Mouse (Mus musculus) spleen, adult 12 weeks (tissue): Measurements from ENCODE around the gene Gm28551.
"Not testable (repeated sequence)": the region's sequence is repeated elsewhere in the genome, so short reads cannot be mapped to it uniquely, and the experiment has no call there.

Source experiments
- DNase-seq: peaks from one replicate; pipeline ENCODE4 v3.0.0; 2022; ENCODE audit warnings: low spot score

Gene Gm28551

DNA sequence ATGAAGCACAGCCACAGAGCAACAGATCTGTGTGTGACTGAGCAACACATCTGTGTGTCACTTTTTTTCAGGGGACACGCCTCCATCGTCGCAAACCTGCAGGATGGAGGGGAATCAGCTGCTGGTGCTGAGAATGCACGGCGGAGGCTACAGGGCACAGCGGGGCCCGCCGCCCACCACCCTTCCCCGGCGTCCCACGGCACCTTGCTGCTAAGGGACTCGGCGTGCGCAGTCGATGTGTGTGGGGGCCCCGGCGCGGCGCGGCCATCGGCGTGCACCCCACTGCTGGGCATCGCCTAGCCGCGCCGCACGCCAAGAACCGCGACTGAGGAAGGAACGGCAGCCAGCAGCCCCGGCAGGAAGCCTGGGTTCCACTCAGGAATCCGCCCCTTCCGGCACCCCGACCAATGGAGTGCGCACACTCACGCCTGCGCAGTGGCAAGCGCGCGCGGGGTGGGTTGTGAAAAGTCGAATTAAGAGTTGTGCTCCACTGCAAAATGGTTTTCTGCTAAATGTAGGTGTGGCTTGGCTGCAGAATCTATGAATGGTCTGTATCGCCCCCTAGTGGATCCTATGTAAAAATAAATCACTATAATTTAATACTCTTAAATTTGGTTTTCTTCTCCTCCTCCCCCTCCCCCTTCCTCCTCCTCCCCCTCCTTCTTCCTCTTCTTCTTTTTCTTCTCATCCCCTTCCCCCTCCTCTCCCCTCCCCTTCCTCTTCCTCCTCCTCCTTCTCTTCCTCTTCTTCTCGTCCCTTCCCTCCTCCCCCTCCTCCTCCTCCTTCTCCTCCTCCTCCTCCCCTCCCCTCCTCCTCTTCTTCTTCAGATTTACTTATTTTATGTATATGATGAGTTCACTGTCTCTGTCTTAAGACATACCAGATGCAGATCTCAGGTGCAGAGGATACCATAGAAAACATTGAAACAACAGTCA is at the start of gene Gm28551, which contains the start of the genes Asdurf and Asnsd1:
Gene Gm28551, minus strand, starts transcription at position 341 of the 935 bp plus-strand sequence.
Gene Asdurf, minus strand, starts transcription at position 293 of the 935 bp plus-strand sequence.
Gene Asnsd1, minus strand, starts transcription at position 426 of the 935 bp plus-strand sequence.
- peak; percentile 99 for DNase-seq

DNA sequence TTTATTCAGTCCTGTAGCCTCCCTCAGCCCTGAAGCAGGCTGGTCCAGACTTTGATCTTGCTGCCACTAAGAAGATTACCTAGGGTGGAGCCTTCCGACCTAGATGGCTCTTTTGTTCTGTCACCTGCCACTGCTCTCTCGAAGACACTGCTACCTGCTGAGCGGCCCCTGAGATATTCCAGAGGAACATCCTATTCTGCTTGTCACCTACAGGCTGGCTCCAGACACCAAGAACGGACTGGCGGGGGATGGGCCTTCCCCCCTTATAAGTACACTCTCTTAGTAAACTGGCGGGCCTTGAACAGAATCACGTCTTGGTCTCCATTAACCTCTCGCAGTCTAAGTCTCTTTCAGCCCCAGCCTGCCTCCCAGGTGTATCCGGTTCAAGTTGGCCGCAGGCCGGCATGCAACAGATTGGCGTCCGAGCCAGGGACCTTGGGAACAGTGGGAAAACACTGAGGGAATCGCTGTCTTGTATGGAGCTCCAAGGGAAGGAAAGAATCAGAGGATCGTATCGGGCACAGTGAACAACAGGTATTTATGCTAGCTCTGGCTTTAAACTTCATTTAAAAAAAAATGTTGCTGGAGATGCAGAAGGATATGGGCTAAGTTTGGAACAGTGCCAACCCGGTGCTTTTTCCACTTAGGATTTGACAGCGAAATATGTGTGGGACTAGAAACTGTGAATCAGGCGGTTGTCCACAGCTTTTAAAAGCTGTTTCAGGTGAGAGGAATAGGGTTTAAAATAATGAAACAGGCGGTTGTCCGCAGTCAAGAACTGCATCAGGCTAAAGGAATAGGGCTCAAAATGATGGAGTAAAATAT is 41.7 kb upstream of the Gm28551 start:
- not testable (repeated sequence) for DNase-seq

DNA sequence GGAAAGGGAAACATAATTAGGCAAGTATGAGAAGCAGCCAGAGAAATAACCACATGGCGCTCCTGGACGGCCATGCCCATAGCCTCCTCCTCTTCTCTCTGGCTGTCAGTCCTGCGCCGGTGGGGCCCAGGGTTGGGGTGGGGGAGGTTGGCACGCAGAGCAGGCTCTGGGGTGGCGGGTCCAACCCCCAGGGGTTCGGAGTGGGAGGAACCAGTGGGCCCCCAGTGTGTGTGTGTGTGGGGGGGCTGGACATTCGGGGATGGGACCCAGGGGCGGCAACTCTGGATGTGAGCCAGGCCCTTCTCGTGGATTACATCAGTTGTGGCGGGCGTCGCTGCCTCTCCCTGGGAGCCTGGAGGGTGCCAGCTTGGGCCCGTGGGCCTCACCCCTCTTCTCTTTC is 36.3 kb upstream of the Gm28551 start:
- DNase-seq: no peak

DNA sequence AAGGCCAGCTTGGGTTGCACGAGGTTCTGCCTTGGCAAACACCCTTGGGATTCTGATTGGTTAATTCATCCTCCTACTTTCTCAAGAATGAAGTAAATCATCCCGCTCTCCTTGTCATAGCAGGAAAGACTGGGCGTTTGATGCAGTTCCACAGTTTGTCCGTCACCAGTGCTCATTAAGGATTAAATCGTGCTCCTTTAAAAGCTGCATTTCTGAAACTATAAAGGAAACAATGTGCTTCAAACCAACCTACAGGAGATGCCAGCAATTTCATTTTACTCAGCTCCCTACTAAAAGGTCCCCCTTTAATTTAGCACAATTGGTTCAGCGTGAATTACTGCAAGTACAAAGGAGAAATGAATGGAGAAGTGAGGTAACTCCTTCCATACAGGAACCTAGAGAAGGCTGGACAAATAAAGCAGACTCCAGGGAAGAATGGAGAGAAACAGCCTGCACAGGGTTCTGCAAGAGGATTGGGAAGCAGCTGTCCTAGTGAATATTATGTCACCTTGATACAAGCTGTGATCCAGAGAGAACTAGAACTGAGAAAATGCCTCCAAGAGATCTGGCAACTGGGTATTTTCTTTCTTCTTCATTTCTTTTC is 31.7 kb upstream of the Gm28551 start:
- DNase-seq: no peak

DNA sequence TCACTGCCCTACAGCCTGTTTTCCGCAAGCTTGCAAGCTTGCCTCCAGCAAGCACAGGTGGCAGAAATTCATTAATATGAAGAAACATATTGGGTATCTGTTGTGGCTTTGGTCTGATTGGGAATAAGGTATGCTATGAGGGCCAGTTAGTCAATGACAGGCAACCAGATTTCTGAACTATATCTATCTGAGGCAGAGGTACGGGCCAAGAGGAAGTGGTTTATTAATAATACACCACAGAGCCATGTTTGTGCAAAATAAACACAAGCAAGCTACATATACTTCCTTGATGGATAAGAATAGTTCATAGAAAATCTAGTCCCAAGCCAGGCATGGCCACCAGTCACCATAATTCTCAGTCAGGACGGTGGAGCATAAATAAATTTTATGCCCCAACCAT is 25.3 kb upstream of the Gm28551 start:
- no peak for DNase-seq

DNA sequence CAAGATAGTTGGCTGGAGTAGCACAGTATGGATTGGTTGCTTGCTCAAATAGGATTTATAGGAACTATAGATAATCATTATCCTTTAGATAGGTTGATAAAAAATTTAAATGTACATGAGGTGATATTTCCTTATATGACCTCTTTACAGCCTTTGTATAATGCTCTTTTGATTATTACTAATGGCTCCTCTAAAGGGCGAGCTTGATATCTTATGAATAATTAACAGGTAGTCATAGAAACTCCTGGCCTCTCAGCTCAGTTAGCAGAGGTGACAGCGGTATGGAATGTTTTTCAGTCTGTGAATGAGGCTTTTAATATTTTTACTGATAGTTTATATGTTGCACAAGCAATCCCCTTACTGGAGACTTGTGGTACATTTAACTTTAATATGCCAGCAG is 23.5 kb upstream of the Gm28551 start:
- not testable (repeated sequence) for DNase-seq

DNA sequence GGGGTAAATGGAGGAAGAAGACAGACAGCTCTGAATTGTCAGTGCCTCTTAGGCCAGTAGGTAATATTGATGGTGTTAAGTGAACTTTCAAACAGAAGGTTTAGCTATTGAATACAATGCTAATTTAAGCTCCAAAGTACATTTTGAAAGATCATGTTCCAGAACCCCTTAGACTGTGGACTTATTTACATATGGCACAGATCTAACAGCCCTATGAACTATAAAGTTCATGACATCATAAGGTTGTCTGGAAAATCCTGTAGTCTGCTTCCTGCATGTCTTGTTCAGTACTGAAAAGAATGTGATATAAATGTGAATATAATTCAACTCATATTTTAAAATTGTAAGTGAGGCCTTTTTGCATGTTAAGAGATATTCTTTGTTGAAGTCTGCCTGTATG is 6.5 kb upstream of the Gm28551 start:
- DNase-seq: no peak

DNA sequence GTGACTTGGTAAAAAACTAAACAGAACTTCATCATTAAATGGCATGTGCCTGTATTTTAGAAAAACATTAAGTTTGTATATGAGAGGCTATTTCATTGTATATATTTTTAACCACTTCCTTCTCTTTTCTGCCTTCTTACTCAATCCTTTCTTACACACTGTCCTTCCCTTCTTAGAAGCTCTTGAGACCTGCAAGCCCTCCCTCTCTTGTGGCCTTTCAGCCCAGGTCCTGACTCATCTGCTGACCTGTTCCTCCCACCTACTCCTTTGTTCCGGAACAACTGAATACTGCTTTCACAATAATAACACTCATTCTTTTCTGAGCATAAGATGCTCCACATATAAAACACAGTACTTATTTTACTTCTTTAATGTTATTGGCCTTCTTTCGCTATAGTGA is 11.4 kb downstream of the Gm28551 start:
- DNase-seq: no peak

DNA sequence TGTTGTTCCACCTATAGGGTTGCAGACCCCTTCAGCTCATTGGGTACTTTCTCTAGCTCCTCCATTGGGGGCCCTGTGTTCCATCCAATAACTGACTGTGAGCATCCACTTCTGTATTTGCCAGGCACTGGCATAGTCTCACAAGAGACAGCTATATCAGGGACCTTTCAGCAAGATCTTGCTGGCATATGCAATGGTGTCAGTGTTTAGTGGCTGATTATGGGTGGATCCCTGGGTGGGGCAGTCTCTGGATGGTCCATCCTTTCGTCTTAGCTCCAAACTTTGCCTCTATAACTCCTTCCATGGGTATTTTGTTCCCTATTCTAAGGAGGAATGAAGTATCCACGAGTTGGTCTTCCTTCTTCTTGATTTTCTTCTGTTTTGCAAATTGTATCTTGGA is 15.1 kb downstream of the Gm28551 start:
- not testable (repeated sequence) for DNase-seq

DNA sequence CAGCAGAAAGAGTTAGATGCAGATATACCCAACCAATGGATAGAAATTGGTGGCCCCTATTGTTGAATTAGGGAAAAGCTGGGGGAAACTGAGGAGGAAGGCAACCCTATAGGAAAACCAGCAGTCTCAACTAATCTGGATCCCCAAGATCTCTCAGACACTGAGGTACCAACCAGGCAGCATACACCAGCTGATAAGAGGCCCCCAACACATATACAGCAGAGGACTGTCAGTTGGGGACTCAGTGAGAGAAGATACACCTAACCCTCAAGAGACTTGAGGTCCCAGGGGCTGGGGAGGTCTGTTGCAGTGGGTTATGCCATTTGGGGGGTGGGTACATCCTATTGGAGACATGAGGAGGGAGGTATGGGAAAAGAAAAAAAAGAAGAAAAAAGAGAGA is 17.0 kb downstream of the Gm28551 start:
- DNase-seq: no peak

DNA sequence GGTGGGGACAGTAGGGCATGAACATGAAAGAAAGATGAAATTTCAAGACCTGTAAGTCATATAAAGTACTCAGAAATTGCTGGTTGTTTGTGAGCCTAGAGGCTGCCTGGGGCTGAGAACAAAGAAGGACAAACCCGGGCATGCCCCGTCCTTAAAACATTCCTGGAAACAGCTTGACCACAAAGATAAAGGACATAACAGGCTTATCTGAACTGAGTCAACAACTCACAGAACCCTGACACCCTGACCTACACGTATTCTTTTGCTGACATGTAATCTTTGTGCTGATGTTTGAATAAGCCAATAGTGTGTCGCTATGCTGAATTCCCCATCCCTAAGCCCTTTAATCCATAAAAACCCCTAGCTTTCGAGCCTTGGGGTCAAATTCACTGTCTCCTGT is 18.9 kb downstream of the Gm28551 start:
- DNase-seq: not testable (repeated sequence)

DNA sequence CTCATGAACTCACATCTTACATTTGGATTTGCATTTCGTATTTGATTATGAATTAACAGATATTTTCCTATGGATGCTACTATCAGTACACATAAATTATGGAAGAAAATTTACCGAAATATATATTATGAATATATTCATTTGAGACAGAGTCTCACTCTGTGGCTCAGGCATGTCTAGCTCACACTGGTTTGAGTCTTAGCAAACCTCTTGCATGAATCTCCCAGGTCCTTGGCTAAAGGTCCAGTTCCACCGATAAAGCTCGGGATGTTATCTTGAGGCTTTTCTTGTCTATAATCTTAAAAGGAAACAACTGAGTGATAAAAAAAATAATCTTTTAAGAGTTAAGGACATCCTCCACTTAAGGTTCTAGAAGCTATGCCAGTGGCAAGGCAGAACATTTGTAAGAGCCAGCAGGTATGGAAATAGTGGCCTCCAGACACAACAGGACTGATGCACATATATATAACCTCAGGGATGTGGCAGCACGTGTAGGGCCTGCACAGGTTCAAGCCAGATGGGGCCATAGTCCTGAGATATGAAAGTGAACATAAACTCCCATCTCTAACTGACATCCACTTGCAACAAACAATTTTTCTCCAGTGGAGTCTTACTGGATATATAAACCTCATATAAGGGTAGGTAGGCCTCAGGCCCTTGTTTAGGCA is 27.5 kb downstream of the Gm28551 start:
- no peak for DNase-seq

DNA sequence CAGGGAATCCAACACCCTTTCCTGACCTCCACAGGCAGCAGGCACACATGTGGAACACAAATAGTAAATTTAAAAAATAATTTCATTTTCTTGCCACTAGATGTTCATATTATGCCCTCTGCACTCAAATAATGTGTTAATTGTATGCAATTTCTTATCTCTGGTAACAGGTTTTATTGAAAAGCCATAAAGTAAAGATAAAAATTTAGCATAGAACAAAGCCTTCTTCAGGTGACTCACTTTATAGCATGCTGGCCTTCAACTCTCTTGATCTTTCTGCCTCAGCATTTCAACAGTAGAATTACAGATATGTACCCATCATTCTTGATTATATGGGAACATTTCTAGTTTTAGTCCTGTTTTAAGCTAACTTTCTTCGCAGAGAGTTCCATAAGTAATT is 28.2 kb downstream of the Gm28551 start:
- no peak for DNase-seq

DNA sequence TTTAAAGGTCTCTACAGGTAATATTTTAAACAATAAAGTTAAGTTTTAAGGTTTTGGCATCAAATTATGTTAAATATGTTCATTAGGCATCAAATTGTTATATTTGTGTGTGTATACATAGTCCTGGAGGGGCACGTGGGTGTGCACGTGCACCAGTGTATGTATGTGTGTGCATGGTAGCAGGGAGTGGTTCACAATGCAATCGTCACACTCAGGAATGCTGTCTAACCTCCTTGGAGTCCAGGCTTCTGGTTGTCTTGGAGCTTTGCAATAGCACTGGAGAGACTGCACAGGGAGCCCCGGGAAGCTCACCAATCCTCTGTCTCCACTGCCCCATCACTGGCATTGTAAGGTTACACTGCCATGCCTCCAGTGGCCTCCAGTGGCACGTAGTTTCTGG is 29.2 kb downstream of the Gm28551 start:
- DNase-seq: no peak

DNA sequence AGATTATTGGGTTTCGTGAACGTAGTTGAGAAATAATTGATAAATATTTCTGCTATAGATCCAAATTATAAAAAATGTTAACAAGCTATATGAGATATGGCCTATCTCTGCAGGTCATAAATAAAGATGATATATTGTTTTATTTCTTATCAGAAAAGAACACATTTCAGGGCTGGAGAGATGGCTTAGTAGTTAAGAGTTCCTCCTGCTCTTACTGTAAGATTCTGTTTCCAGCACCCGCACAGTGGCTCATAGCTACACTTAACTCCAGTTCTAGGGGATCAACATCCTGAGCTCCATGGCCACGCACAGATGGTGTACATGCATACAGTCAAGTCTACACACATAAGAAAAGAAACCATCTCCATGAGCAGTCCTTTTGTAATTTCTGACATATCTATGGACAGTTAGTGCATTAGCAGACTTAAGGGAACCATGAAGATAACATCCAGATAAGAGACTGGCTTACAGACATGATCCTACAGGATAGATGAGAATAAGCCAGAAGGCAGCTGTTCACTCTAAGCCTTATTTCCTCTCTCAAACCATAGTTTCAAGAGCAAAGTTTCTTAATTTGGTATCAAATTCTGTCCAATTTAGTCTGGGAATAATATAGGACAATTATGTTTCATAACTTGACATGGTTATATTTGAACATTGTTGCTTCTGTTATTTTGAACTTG is 30.7 kb downstream of the Gm28551 start:
- no peak for DNase-seq

DNA sequence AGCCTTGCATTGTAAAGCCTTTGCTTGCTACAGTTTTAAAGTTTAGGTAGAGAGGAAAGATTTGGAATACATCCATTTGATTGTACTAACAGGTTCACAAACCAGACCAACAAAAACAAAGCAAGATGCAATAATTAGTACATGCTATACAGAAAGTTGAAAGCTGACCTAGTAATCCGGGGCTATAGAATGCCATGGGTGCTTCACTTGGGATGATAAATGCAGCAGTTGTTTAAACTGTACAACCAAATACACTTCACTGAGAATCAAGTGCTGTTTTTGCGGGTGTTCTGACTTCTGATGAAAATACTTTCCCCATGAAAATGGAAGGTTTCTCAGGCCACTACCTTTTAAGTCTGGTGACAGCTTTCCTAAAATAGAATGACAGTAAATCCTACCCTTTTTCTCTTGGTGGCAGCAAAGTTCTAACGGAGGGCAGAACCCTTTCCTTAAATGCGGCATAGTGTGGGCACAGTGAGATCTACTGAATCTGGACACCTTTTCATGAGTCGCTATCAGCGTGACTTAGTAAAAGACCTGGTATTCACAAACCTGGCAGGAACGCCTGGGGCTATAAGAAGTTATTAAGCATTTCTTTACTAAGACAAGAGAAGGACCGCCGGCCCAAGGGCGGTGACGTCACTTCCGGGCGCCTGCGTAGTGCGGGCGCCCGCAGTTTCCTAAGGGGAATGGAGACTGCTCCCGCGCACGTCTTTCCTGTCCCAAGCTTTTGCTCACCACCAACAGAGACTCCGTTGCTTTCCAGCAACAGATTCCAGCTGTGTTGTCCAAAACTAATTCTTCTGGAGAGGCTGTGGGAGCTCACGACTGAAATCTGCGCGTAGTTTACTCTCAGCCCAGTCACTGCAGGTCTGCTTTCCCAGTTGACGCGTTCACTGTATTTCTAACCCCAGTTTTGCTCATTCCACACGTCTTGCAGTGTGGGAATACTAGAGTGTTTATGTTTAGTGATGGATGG is 39.2 kb downstream of the Gm28551 start, which contains the start of gene Osgepl1:
Gene Osgepl1, plus strand, starts transcription at position 636 of the 979 bp plus-strand sequence.
- peak; percentile 74 for DNase-seq

DNA sequence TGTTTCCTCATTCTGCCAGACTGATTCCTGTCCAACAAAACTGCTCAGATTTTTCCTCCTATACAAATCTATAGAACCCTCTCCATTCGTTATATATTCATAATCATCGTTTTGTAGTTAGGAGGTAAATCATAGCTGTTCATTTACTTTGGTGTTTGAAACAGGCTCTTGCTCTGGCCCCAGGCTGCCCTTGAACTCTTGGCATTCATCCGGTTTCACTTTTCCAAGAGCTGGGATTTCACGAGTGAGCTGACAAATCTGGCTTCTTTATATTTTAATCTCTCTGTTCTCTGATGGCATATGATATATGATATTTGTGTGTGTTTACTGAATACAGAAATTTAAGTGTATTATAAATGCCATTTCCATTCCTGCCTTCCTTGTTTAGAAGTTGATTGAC is 52.0 kb downstream of the Gm28551 start:
- no peak for DNase-seq

DNA sequence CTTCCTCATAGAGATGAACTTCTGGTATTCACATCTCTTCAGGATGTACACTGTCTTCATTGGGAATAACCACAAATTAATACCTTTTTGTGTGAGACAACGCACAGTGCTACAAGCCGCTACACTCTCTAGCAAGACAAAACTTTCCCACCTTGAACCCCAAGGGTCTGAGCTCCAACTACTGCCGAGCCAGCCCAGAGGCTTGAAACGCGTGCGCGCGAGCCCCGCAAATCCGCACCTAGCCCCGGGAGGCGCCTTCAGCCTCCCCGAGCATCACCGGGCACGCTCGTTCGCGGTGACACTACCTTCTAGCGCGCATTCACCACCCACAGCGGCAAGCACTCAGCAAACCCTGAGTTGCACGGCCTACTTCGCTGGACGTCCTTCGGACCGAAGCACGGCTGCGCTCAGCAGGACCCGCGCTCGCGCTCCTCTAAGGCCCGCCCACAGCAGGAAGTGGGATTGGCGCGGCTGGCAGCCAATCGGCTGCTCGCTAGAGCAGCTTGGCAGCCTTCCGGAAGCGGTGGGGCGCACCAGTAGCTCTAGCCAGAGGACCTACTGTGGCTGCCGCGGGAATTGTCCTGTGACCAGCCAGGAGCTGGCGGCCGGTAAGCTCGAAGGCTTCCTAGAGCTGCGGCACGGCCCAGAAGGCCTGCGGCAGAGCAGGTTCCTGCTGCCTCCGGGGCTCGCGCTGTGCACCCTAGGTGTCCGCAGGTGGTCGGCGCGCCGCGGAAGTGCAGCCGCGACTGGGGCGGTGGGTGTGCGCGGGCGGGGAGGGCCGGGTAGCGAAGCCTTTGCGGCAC is 55.7 kb downstream of the Gm28551 start, which contains the start of the genes Pms1, Ormdl1 and Gm28778:
Gene Pms1, minus strand, starts transcription at position 438 of the 803 bp plus-strand sequence.
Gene Ormdl1, plus strand, starts transcription at position 515 of the 803 bp plus-strand sequence.
Gene Gm28778, plus strand, starts transcription at position 531 of the 803 bp plus-strand sequence.
- DNase-seq: peak; percentile 89

DNA sequence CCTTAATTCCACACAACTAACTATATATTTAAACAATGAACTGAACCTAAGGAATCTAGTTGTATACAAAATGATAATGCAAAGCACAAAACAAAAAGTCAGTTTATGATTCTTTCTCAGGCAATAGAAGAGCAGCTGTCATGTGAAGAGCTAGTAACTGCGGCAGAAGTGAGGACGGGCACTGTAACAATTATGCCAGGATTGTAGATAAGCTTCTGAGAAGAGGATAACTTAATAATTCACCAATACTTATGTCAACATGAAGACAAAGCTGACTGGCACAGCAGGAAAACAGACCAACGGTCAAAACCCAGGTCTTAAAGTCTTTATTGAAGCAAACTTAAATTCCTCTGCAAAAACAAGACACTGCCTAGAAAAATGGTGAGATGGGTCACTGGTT is 61.3 kb downstream of the Gm28551 start:
- DNase-seq: no peak
